10 mouse cellular contexts compared by ENCODE assay signal in genomic region chr15:7201421-7202380, GRCm38 (mm10).
DNase-seq lines count a peak whose midpoint lies in the region; ATAC-seq and TF ChIP-seq lines count a peak whose summit lies in the region.
"Had no signal": no experiment of that assay in that cellular context is flagged by ENCODE, and none has a peak within 500 bp of the region (broad histone marks: within the 10 kb centered on the region; RNA-seq: fewer than 3 reads in every experiment).

No protein-coding gene starts in this region.

- WGBS in midbrain, embryonic 10.5 days = 62% methylated on average over 9 of the region's 9 CpGs
- WGBS in midbrain, embryonic 13.5 days = 55% methylated on average over 9 of the region's 9 CpGs
- 66% methylated on average over 9 of the region's 9 CpGs for WGBS in small intestine, adult 2 months

- peak overlapping the region; percentile 46 for H3K27ac ChIP-seq in midbrain, embryonic 10.5 days (replicated peaks)
- no peak overlapping the region; the same call in 1 of the 2 replicates for H3K27ac ChIP-seq in midbrain, embryonic 13.5 days
- peak overlapping the region; percentile 34; the same call in 1 of the 2 replicates for H3K27ac ChIP-seq in small intestine, adult 2 months (ENCODE audit: insufficient read depth, low read depth, low read length)

- peaks cover 77% of the 10 kb centered on the region for H3K4me1 ChIP-seq in midbrain, embryonic 10.5 days
- peaks cover 35% of the 10 kb centered on the region for H3K4me1 ChIP-seq in midbrain, embryonic 13.5 days (replicated peaks)
- no peaks in the 10 kb centered on the region for H3K4me1 ChIP-seq in small intestine, adult 2 months (ENCODE audit: control insufficient read depth, insufficient read depth, insufficient read length, low read length)

- H3K4me2 ChIP-seq in midbrain, embryonic 13.5 days (replicated peaks) = no peak overlapping the region
- H3K4me2 ChIP-seq: liver, embryonic 11.5 days had no signal

- no peak overlapping the region for H3K9ac ChIP-seq in midbrain, embryonic 13.5 days (replicated peaks)

- no peak for ATAC-seq in midbrain, embryonic 13.5 days
- no peak for ATAC-seq in granulocyte monocyte progenitor cell, adult 5-6 weeks (replicated peaks; ENCODE audit: poor library complexity, severe bottlenecking)

- no peak for TF ChIP-seq CTCF in small intestine, adult 2 months (IDR thresholded peaks at IDR 0.05; ENCODE audit: extremely low read depth, insufficient read length, insufficient replicate concordance, low read depth, low read length)

- no peaks in the 10 kb centered on the region for H3K9me3 ChIP-seq in midbrain, embryonic 10.5 days (replicated peaks)
- no peaks in the 10 kb centered on the region for H3K9me3 ChIP-seq in midbrain, embryonic 13.5 days

- no peaks in the 10 kb centered on the region for H3K27me3 ChIP-seq in midbrain, embryonic 10.5 days (ENCODE audit: low read depth, poor library complexity, severe bottlenecking)
- no peaks in the 10 kb centered on the region for H3K27me3 ChIP-seq in midbrain, embryonic 13.5 days
- H3K27me3 ChIP-seq in small intestine, adult 2 months (ENCODE audit: control insufficient read depth, insufficient read depth, low read length) = no peaks in the 10 kb centered on the region

- no peaks in the 10 kb centered on the region for H3K36me3 ChIP-seq in midbrain, embryonic 10.5 days
- no peaks in the 10 kb centered on the region for H3K36me3 ChIP-seq in midbrain, embryonic 13.5 days
- no peaks in the 10 kb centered on the region for H3K36me3 ChIP-seq in small intestine, adult 2 months (ENCODE audit: control insufficient read depth, insufficient read depth, low read length)

- no peak overlapping the region for H3K4me3 ChIP-seq in midbrain, embryonic 10.5 days
- no peak overlapping the region for H3K4me3 ChIP-seq in midbrain, embryonic 13.5 days (replicated peaks)
- no peak overlapping the region for H3K4me3 ChIP-seq in small intestine, adult 2 months (ENCODE audit: low read depth, low read length)

- intact Hi-C loops in heart, postnatal 25 days (cut with DNase I) = no loop called here
- intact Hi-C loops in heart, postnatal 10 days (cut with DNase I) = no loop called here

- no peak for TF ChIP-seq POLR2A in small intestine, adult 2 months (IDR thresholded peaks at IDR 0.05; ENCODE audit: low read depth, low read length)

- DNase-seq in heart, adult 11 months = peak; percentile 94
- no peak for DNase-seq in heart, postnatal 25 days (ENCODE audit: low spot score)
- DNase-seq in midbrain, embryonic 10.5 days (ENCODE audit: low spot score) = no peak
- DNase-seq in heart, postnatal 10 days = peak; percentile 44 to 51
- no peak for DNase-seq in thymus, postnatal 4 days
- DNase-seq: cerebellum, adult 11 months had no signal

Comparison
In these comparisons a context has a peak if more than half of its experiments do, and no peak if none do; other contexts are left out.
1. DNase-seq: peak in heart, adult 11 months (single experiment) and heart, postnatal 10 days (2 of 2); none in heart, postnatal 25 days (single experiment), midbrain, embryonic 10.5 days (single experiment) and thymus, postnatal 4 days (single experiment).